Mouse (Mus musculus) embryonic stem cell, embryonic (primary cell): ENCODE results near the gene 4921524J17Rik.

ENCODE experiments used
- CTCF ChIA-PET, 4 experiments: fragments of 300-600 bp in 2 of 4; fragments of 350-600 bp in 2 of 4; sonication (Branson Sonifier 250); formaldehyde crosslinking; loops; one replicate each; lab custom pipeline; 2022; ENCODE audit warnings: inconsistent platforms in 2 of 4; lab: Charles Lee
- POLR2A ChIA-PET, 4 experiments: fragments of 300-600 bp in 2 of 4; fragments of 350-600 bp in 2 of 4; sonication (Branson Sonifier 250); formaldehyde crosslinking; loops; one replicate each; lab custom pipeline; 2022; ENCODE audit warnings: antibody characterized with exemption in 4 of 4, inconsistent platforms in 1 of 4; lab: Charles Lee

The 4921524J17Rik gene

GRCm38 (mm10) chr8:85456536-85456935 lies 23.9 kb upstream of the 4921524J17Rik start:
- ChIA-PET POLR2A (interaction anchor here (0.5 to 4.0 kb wide), 20 partner anchors 9 to 385 kb away, joined by 3 to 27 read pairs (median 4); partner anchors contain the start of gene Dhps (in 1 of the 4)), CTCF (interaction anchor here (0.6 to 2.0 kb wide), 24 partner anchors 10 to 483 kb away, joined by 3 to 17 read pairs (median 4); no protein-coding TSS in a partner anchor)

- CTCF ChIA-PET: interaction anchor here in 3 of 4 experiments (0.5 to 1.1 kb wide), 4 partner anchors 18 to 1131 kb away, joined by 3 to 4 read pairs (median 4); no protein-coding TSS in a partner anchor
- POLR2A ChIA-PET: interaction anchor here in 3 of 4 experiments (0.5 to 4.0 kb wide), 16 partner anchors 8 to 690 kb away, joined by 3 to 27 read pairs (median 3); no protein-coding TSS in a partner anchor
Measured at GRCm38 (mm10) chr8:85454750-85455149, 22.1 kb upstream of the 4921524J17Rik start.

GRCm38 (mm10) chr8:85453256-85453655 lies 20.6 kb upstream of the 4921524J17Rik start:
- POLR2A ChIA-PET: interaction anchor here in 2 of 4 experiments (0.7 to 2.0 kb wide), 2 partner anchors 8 to 30 kb away, joined by 3 to 6 read pairs; no protein-coding TSS in a partner anchor
- CTCF ChIA-PET: interaction anchor here in 2 of 4 experiments (0.6 to 1.9 kb wide), 2 partner anchors 234 to 377 kb away, joined by 5 to 10 read pairs; no protein-coding TSS in a partner anchor

GRCm38 (mm10) chr8:85452328-85452727 lies 19.7 kb upstream of the 4921524J17Rik start:
- POLR2A ChIA-PET: interaction anchor here in 3 of 4 experiments (0.6 to 1.8 kb wide), 15 partner anchors 10 to 1564 kb away, joined by 3 to 12 read pairs (median 4); partner anchors contain the start of gene Gm10638 (in 1 of the 3)

GRCm38 (mm10) chr8:85450335-85450734 lies 17.7 kb upstream of the 4921524J17Rik start:
- POLR2A ChIA-PET: interaction anchor here in 1 of 4 experiments (1.0 kb wide), 2 partner anchors 23 to 27 kb away, joined by 3 read pairs; no protein-coding TSS in a partner anchor

More at GRCm38 (mm10) chr8:85452328-85452727, 19.7 kb upstream of the 4921524J17Rik start:
- CTCF ChIA-PET: interaction anchor here in 3 of 4 experiments (0.6 to 1.9 kb wide), 5 partner anchors 9 to 376 kb away, joined by 3 to 10 read pairs (median 5); no protein-coding TSS in a partner anchor

GRCm38 (mm10) chr8:85445936-85446685 lies 13.5 kb upstream of the 4921524J17Rik start:
- CTCF ChIA-PET: interaction anchor here in 1 of 4 experiments (1.2 to 1.5 kb wide), 2 partner anchors 10 to 16 kb away, joined by 3 to 7 read pairs; no protein-coding TSS in a partner anchor
- POLR2A ChIA-PET: interaction anchor here in 3 of 4 experiments (0.8 to 2.5 kb wide), 20 partner anchors 8 to 469 kb away, joined by 3 to 17 read pairs (median 4); partner anchors contain the start of gene Trir (in 1 of the 3)

More at GRCm38 (mm10) chr8:85450335-85450734, 17.7 kb upstream of the 4921524J17Rik start:
- CTCF ChIA-PET: no interaction called here

- CTCF ChIA-PET: interaction anchor here in 2 of 4 experiments (0.6 to 0.7 kb wide), 3 partner anchors 121 to 428 kb away, joined by 3 to 5 read pairs (median 4); no protein-coding TSS in a partner anchor
- POLR2A ChIA-PET: interaction anchor here in 3 of 4 experiments (0.6 to 1.9 kb wide), 8 partner anchors 17 to 1445 kb away, joined by 3 to 6 read pairs (median 5); no protein-coding TSS in a partner anchor
Measured at GRCm38 (mm10) chr8:85444092-85444491, 11.5 kb upstream of the 4921524J17Rik start.

GRCm38 (mm10) chr8:85441564-85441963 lies 8.9 kb upstream of the 4921524J17Rik start:
- ChIA-PET POLR2A (interaction anchor here in 3 of 4 experiments (0.7 to 3.0 kb wide), 18 partner anchors 10 to 75 kb away, joined by 3 to 17 read pairs (median 5); no protein-coding TSS in a partner anchor), CTCF (interaction anchor here in 2 of 4 experiments (0.6 to 0.7 kb wide), 2 partner anchors 109 to 342 kb away, joined by 3 to 4 read pairs; no protein-coding TSS in a partner anchor)

- POLR2A ChIA-PET: interaction anchor here (0.6 to 2.6 kb wide), 19 partner anchors 9 to 508 kb away, joined by 3 to 11 read pairs (median 4); no protein-coding TSS in a partner anchor
- CTCF ChIA-PET: interaction anchor here in 1 of 4 experiments (0.6 kb wide), 1 partner anchor 47 kb away, joined by 3 read pairs; no protein-coding TSS in a partner anchor
Measured at GRCm38 (mm10) chr8:85435736-85436135, 3.1 kb upstream of the 4921524J17Rik start.

- POLR2A ChIA-PET: interaction anchor here in 3 of 4 experiments (0.6 to 2.6 kb wide), 13 partner anchors 8 to 445 kb away, joined by 3 to 11 read pairs (median 5); partner anchors contain the start of gene Tnpo2 (in 1 of the 3)
- CTCF ChIA-PET: interaction anchor here in 2 of 4 experiments (0.6 to 0.7 kb wide), 3 partner anchors 10 to 609 kb away, joined by 3 to 4 read pairs (median 3); no protein-coding TSS in a partner anchor
Measured at GRCm38 (mm10) chr8:85434817-85435216, 2.2 kb upstream of the 4921524J17Rik start.

- CTCF ChIA-PET: no interaction called here
Measured at GRCm38 (mm10) chr8:85433017-85433393, 372 bp upstream of the 4921524J17Rik start.

GRCm38 (mm10) chr8:85431281-85432167 lies 1.1 kb downstream of the 4921524J17Rik start:
- ChIA-PET POLR2A (interaction anchor here (0.5 to 2.7 kb wide), 11 partner anchors 9 to 465 kb away, joined by 3 to 9 read pairs (median 4); no protein-coding TSS in a partner anchor), CTCF (interaction anchor here in 1 of 4 experiments (0.7 kb wide), 1 partner anchor 1377 kb away, joined by 3 read pairs; no protein-coding TSS in a partner anchor)

More at GRCm38 (mm10) chr8:85433017-85433393, 372 bp upstream of the 4921524J17Rik start:
- POLR2A ChIA-PET: no interaction called here

- ChIA-PET POLR2A (interaction anchor here (0.7 to 2.7 kb wide), 15 partner anchors 8 to 522 kb away, joined by 3 to 9 read pairs (median 4); no protein-coding TSS in a partner anchor), CTCF (interaction anchor here in 1 of 4 experiments (0.6 kb wide), 1 partner anchor 214 kb away, joined by 11 read pairs; no protein-coding TSS in a partner anchor)
Measured at GRCm38 (mm10) chr8:85430801-85431200, 1.8 kb downstream of the 4921524J17Rik start.

GRCm38 (mm10) chr8:85429219-85429618 lies 3.4 kb downstream of the 4921524J17Rik start:
- ChIA-PET POLR2A (interaction anchor here in 3 of 4 experiments (0.6 to 2.7 kb wide), 13 partner anchors 12 to 161 kb away, joined by 3 to 9 read pairs (median 3); no protein-coding TSS in a partner anchor), CTCF (no interaction called here)

GRCm38 (mm10) chr8:85427026-85427425 lies 5.6 kb downstream of the 4921524J17Rik start:
- ChIA-PET CTCF (interaction anchor here in 1 of 4 experiments (0.7 to 1.4 kb wide), 2 partner anchors 10 to 13 kb away, joined by 3 to 4 read pairs; no protein-coding TSS in a partner anchor), POLR2A (interaction anchor here in 3 of 4 experiments (0.6 to 2.2 kb wide), 15 partner anchors 8 to 346 kb away, joined by 3 to 9 read pairs (median 4); partner anchors contain the start of gene Wdr83os (in 1 of the 3))

GRCm38 (mm10) chr8:85421329-85421728 lies 11.3 kb downstream of the 4921524J17Rik start:
- POLR2A ChIA-PET: interaction anchor here in 3 of 4 experiments (0.6 to 4.1 kb wide), 25 partner anchors 8 to 350 kb away, joined by 3 to 22 read pairs (median 5); partner anchors contain the start of gene Dhps (in 2 of the 3)

More at GRCm38 (mm10) chr8:85421329-85421728, 11.3 kb downstream of the 4921524J17Rik start:
- CTCF ChIA-PET: interaction anchor here in 1 of 4 experiments (0.6 to 1.7 kb wide), 2 partner anchors 13 to 16 kb away, joined by 5 to 12 read pairs; no protein-coding TSS in a partner anchor
